Mouse (Mus musculus) forebrain, embryonic 11.5 days (tissue): ENCODE measurements around the gene Ppa1. TPM values are rescaled to one million over a fixed set of nuclear protein-coding genes. Genes with fewer than 3 reads are reported as not detected.

Experiments
- ATAC-seq: fragments of 200-750 bp; cut with Nextera tagmentation; replicated peaks from 2 replicates; pipeline ENCODE4 v1.8.0; 2017; ENCODE audit warnings: moderate TSS enrichment; ENCODE audit not compliant: low FRiP score
- DNase-seq: peaks from one replicate; pipeline ENCODE4 v3.0.0-alpha.2; 2017; ENCODE audit warnings: low spot score
- H3K27ac ChIP-seq: fragments of 300-500 bp; sonication (generic); 2 replicates; pipeline ENCODE4 v1.5.1; 2014; ENCODE audit warnings: low read depth, low read length
- H3K27me3 ChIP-seq: fragments of 300-500 bp; sonication (generic); 2 replicates; pipeline ENCODE4 v1.6.1; 2014; ENCODE audit warnings: mild to moderate bottlenecking, low read length, mixed read lengths; ENCODE audit not compliant: control insufficient read depth, insufficient read depth
- H3K36me3 ChIP-seq: fragments of 300-500 bp; sonication (generic); 2 replicates; pipeline ENCODE4 v1.6.1; 2014; ENCODE audit warnings: mild to moderate bottlenecking, low read length, moderate library complexity, mixed read lengths; ENCODE audit not compliant: control insufficient read depth, insufficient read depth
- H3K4me1 ChIP-seq: fragments of 300-500 bp; sonication (generic); replicated peaks from 2 replicates; pipeline ENCODE4 v1.6.1; 2014; ENCODE audit warnings: low read length, mixed read lengths; ENCODE audit not compliant: control insufficient read depth, insufficient read depth
- H3K4me2 ChIP-seq: fragments of 300-500 bp; sonication (generic); 2 replicates; pipeline ENCODE4 v1.6.1; 2014; ENCODE audit warnings: low read depth, mild to moderate bottlenecking, low read length, moderate library complexity, mixed read lengths; ENCODE audit not compliant: severe bottlenecking
- H3K4me3 ChIP-seq: fragments of 300-500 bp; sonication (generic); 2 replicates; pipeline ENCODE4 v1.5.1; 2014; ENCODE audit warnings: low read depth, low read length
- H3K9ac ChIP-seq: fragments of 300-500 bp; sonication (generic); 2 replicates; pipeline ENCODE4 v1.6.1; 2014; ENCODE audit warnings: low read length
- H3K9me3 ChIP-seq: fragments of 300-500 bp; sonication (generic); 2 replicates; pipeline ENCODE4 v1.6.1; 2016; ENCODE audit warnings: low read length, mixed read lengths; ENCODE audit not compliant: control insufficient read depth
- WGBS: fragments of 180-500 bp; shearing (Covaris S2); extraction: QIAGEN DNeasy Blood & Tissue Kit; methylation state at CpG from one replicate; pipeline ENCODE4 v1.1.7; 2014; 5-methylcytosine and 5-hydroxymethylcytosine counted together
- polyA plus RNA-seq: library from polyadenylated mRNA; unstranded; fragments of >200 nt; fragmentation: Nextera tagmentation; extraction: Ambion mirVana; gene quantifications from 2 replicates; pipeline ENCODE4 v1.2.1, GENCODE M21; 2014

The Ppa1 gene
- polyA plus RNA-seq, 1 experiment from 2014 or later = 330 TPM

- Histone ChIP-seq H3K4me2 (peak within 1 kb of the TSS; percentile 100), H3K27ac (no peak within 1 kb of the TSS), H3K4me1 (peaks cover 9% of the 10 kb centered on the region), H3K27me3 (no peaks in the 10 kb centered on the region), H3K9ac (peak within 1 kb of the TSS; percentile 75), H3K4me3 (peak within 1 kb of the TSS; percentile 88), H3K9me3 (no peaks in the 10 kb centered on the region), H3K36me3 (peaks cover 11% of the 10 kb centered on the region; the same call in 1 of the 2 replicates)
- under 1% methylated on average over 42 of the region's 42 CpGs for WGBS
- DNase-seq (peak; percentile 97), ATAC-seq (peak; percentile 99)
These were observed 46.7 kb downstream of the Ppa1 start, which contains the start of gene Tysnd1 for GRCm38 (mm10) chr10:61694870-61695670. TSS of gene Tysnd1 (plus strand) at chr10:61695514.

GRCm38 (mm10) chr10:61695703-61696559 is 47.6 kb downstream of the Ppa1 start:
- WGBS = under 1% methylated on average over 103 of the region's 111 CpGs
- H3K9me3 ChIP-seq = no peaks in the 10 kb centered on the region
- ATAC-seq (peak; percentile 3; the same call in 1 of the 2 replicates), DNase-seq (no peak)
- peak overlapping the region; percentile 75 for H3K9ac ChIP-seq
- peaks cover 9% of the 10 kb centered on the region for H3K4me1 ChIP-seq
- peaks cover 8% of the 10 kb centered on the region; the same call in 1 of the 2 replicates for H3K36me3 ChIP-seq
- H3K27ac ChIP-seq = no peak overlapping the region
- peak overlapping the region; percentile 100 for H3K4me2 ChIP-seq
- H3K27me3 ChIP-seq = no peaks in the 10 kb centered on the region
- H3K4me3 ChIP-seq = peak overlapping the region; percentile 88

GRCm38 (mm10) chr10:61696560-61696823 is 48.1 kb downstream of the Ppa1 start:
- peaks cover 3% of the 10 kb centered on the region; the same call in 1 of the 2 replicates for H3K36me3 ChIP-seq
- peaks cover 9% of the 10 kb centered on the region for H3K4me1 ChIP-seq
- H3K27ac ChIP-seq = no peak overlapping the region
- DNase-seq (no peak), ATAC-seq (no peak)
- H3K9me3 ChIP-seq = no peaks in the 10 kb centered on the region
- peak overlapping the region; percentile 75 for H3K9ac ChIP-seq
- H3K4me3 ChIP-seq = peak overlapping the region; percentile 88
- H3K27me3 ChIP-seq = no peaks in the 10 kb centered on the region
- peak overlapping the region; percentile 100 for H3K4me2 ChIP-seq
- WGBS = 9% methylated on average over 19 of the region's 19 CpGs

GRCm38 (mm10) chr10:61697028-61697427 is 48.7 kb downstream of the Ppa1 start:
- Histone ChIP-seq H3K36me3 (no peaks in the 10 kb centered on the region; the same call in 1 of the 2 replicates), H3K9ac (peak overlapping the region; percentile 75; the same call in 1 of the 2 replicates), H3K4me3 (peak overlapping the region; percentile 88; the same call in 1 of the 2 replicates), H3K4me1 (peaks cover 9% of the 10 kb centered on the region), H3K27ac (no peak overlapping the region), H3K4me2 (peak overlapping the region; percentile 100; the same call in 1 of the 2 replicates), H3K9me3 (no peaks in the 10 kb centered on the region), H3K27me3 (no peaks in the 10 kb centered on the region)
- DNase-seq = no peak
- 92% methylated on average over 2 of the region's 2 CpGs for WGBS
- ATAC-seq = no peak

- ATAC-seq (no peak), DNase-seq (no peak)
- no peak overlapping the region for H3K4me2 ChIP-seq
- no peaks in the 10 kb centered on the region for H3K36me3 ChIP-seq
- 87% methylated on average over 4 of the region's 4 CpGs for WGBS
- no peaks in the 10 kb centered on the region for H3K4me1 ChIP-seq
- no peaks in the 10 kb centered on the region for H3K9me3 ChIP-seq
- no peak overlapping the region for H3K27ac ChIP-seq
- no peak overlapping the region for H3K4me3 ChIP-seq
- no peak overlapping the region for H3K9ac ChIP-seq
- H3K27me3 ChIP-seq = no peaks in the 10 kb centered on the region
These were observed 56.3 kb downstream of the Ppa1 start for GRCm38 (mm10) chr10:61704663-61705062.

GRCm38 (mm10) chr10:61706412-61707375 is 58.3 kb downstream of the Ppa1 start:
- Histone ChIP-seq H3K27me3 (no peaks in the 10 kb centered on the region), H3K27ac (no peak overlapping the region), H3K4me2 (no peak overlapping the region), H3K4me1 (no peaks in the 10 kb centered on the region), H3K9me3 (no peaks in the 10 kb centered on the region), H3K9ac (no peak overlapping the region), H3K4me3 (no peak overlapping the region), H3K36me3 (no peaks in the 10 kb centered on the region)
- ATAC-seq = no peak
- DNase-seq = no peak
- WGBS = 85% methylated on average over 6 of the region's 6 CpGs

- no peaks in the 10 kb centered on the region for H3K4me1 ChIP-seq
- 73% methylated on average over 3 of the region's 3 CpGs for WGBS
- peaks cover 4% of the 10 kb centered on the region for H3K27me3 ChIP-seq
- H3K9ac ChIP-seq = no peak overlapping the region
- H3K4me3 ChIP-seq = no peak overlapping the region
- DNase-seq = no peak
- no peak overlapping the region for H3K4me2 ChIP-seq
- ATAC-seq = no peak
- H3K36me3 ChIP-seq = no peaks in the 10 kb centered on the region
- H3K9me3 ChIP-seq = no peaks in the 10 kb centered on the region
- H3K27ac ChIP-seq = no peak overlapping the region
These were observed 65.2 kb downstream of the Ppa1 start for GRCm38 (mm10) chr10:61713601-61714000.

GRCm38 (mm10) chr10:61714146-61714545 is 65.8 kb downstream of the Ppa1 start:
- ATAC-seq (no peak), DNase-seq (no peak)
- H3K9ac ChIP-seq = no peak overlapping the region
- no peaks in the 10 kb centered on the region for H3K36me3 ChIP-seq
- no peaks in the 10 kb centered on the region for H3K9me3 ChIP-seq
- no peak overlapping the region for H3K4me3 ChIP-seq
- no peak overlapping the region for H3K27ac ChIP-seq
- no peaks in the 10 kb centered on the region for H3K4me1 ChIP-seq
- 98% methylated on average over 4 of the region's 4 CpGs for WGBS
- no peak overlapping the region for H3K4me2 ChIP-seq
- H3K27me3 ChIP-seq = peaks cover 4% of the 10 kb centered on the region
